Mouse (Mus musculus) thymus, adult 2 months (tissue): Measurements from ENCODE around the gene Zfp384.

Experiments
- CTCF ChIP-seq: fragments of 200-500 bp; IDR thresholded peaks from 2 replicates; pipeline ENCODE4 v1.5.1; 2012; ENCODE audit warnings: mild to moderate bottlenecking, control low read depth, low read length, moderate library complexity, borderline replicate concordance; ENCODE audit not compliant: control insufficient read depth, poor library complexity, insufficient read depth; ENCODE audit errors: extremely low read depth
- POLR2A ChIP-seq: fragments of 200-500 bp; IDR thresholded peaks from 2 replicates; pipeline ENCODE4 v1.6.1; 2012; ENCODE audit warnings: mild to moderate bottlenecking, low read length, control low read depth, moderate library complexity; ENCODE audit not compliant: control insufficient read depth, poor library complexity, insufficient read depth; ENCODE audit errors: extremely low read depth

DNA sequence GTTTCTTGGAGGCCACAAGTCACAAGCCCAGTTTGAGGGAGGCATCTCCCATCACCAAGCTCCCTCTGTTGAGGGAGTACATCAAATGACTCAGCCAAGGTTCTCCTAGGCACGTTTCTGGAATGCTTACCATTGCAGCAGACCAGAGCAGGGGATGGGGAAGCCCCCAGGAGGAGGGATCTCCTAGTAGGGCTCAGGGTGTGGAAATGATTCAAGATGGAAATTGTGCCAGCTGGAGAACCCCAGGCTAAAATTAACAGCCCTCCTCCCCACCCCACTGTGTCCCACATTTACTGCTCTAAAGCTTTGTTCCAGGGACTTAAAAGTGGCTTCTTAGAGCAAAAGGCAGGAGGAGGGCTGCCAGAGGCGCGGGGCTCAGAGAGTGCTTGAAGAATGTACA is 3.9 kb upstream of the Zfp384 start:
- TF ChIP-seq CTCF (no peak), POLR2A (no peak)
